Mouse (Mus musculus) E14TG2a.4 (cell line): ENCODE measurements around the gene Nrd1.

ENCODE experiments used
- CTCF ChIP-seq: conservative IDR thresholded peaks from 2 replicates; pipeline ENCODE4 v1.5.1; 2014; ENCODE audit warnings: low read length
- NANOG ChIP-seq: IDR thresholded peaks from 2 replicates; pipeline ENCODE4 v1.6.1; 2014; ENCODE audit warnings: borderline replicate concordance, low read length, mixed read lengths
- POU5F1 ChIP-seq: IDR thresholded peaks from 2 replicates; pipeline ENCODE4 v1.6.1; 2014; ENCODE audit warnings: low read length, borderline replicate concordance

GRCm38 (mm10) chr4:108991811-108992210 lies 8.6 kb upstream of the Nrd1 start:
- TF ChIP-seq CTCF (no peak), POU5F1 (no peak), NANOG (no peak)
